Mouse (Mus musculus) right cerebral cortex, postnatal 4 days (tissue): ENCODE measurements around the gene Pjvk.

Experiments
- DNase-seq: peaks from one replicate; pipeline ENCODE4 v3.0.0-alpha.2; 2022

The Pjvk gene

DNA sequence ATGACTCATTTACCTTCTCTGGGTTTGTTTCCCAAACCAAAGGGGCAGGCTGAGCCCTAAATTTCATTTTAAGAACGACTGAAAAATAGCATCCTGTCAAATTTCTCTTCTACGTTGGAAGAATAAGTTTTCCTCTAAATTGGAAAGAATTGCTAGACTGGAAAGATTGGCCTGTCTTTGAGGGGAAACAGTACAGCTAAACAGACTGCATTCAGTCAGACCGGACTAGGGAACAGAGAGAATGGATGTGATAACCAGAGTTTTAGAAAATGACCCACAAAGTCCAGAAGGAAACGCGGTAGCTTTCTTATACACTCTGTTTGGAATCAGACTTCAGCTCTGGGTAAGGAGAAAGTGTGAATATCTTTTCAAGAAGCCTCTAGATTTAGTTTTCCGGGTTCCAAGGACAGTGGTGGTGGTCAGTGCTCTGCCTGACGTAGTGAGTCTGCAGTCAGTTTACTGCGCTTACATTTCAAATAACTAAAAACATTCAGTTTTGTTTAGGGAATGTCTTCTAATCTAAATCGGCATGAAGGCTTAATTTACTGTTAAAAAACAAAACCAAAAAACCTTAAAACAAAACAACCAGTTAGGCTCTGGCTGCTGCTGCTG is 24.0 kb downstream of the Pjvk start:
- no peak for DNase-seq

DNA sequence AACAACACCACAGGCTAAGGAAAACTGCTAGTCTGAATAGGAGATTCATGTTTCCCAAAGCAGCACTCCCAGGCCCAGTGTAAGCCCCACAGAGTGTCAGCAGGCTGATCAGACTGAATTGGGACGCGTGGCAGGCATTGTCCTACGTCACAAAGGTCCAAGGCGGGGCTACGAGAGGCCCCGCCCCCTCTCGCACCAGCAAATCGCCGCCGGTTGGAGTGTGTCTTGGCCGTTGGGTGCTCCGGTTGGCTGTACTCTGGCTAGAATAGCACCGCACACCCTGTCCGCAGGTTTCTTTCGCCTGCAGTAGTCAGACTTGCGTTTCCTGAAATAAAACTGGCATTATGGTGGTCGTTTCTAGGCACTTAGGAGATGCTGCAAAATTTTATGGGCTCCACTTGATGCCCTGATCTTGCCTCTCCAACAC is 24.7 kb downstream of the Pjvk start, which contains the start of gene Fkbp7:
Gene Fkbp7, minus strand, starts transcription at position 151 of the 427 bp plus-strand sequence.
- peak; percentile 86 for DNase-seq

GRCm38 (mm10) chr2:76673472-76674081 is 25.3 kb downstream of the Pjvk start:
- DNase-seq, result no peak

- peak; percentile 80 for DNase-seq
These were observed 26.6 kb downstream of the Pjvk start, which contains the start of gene Plekha3 for GRCm38 (mm10) chr2:76674725-76675427. Gene Plekha3, plus strand, starts transcription at chr2:76675281.

- DNase-seq, result peak; percentile 42
These were observed 27.2 kb downstream of the Pjvk start for GRCm38 (mm10) chr2:76675451-76675850.

DNA sequence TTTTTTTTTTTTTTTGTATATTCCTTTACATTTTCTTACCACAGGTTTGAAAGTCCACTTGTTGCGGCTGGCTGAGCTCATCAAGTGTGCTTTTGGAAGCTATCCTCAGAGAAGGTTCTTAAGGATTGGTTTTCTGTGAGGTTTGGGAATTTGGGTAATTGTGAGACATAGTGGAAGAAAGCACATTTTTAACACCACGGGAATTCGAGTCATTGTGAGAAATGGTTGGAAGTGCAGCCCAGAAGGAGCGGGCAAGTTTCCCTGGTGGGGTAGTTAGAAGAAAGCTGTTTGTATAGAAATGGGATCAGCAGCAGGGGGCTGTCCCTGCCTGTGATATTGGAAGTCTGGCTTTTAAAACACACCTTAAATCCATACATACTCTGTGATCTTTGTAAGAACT is 27.7 kb downstream of the Pjvk start:
- DNase-seq, result no peak

DNA sequence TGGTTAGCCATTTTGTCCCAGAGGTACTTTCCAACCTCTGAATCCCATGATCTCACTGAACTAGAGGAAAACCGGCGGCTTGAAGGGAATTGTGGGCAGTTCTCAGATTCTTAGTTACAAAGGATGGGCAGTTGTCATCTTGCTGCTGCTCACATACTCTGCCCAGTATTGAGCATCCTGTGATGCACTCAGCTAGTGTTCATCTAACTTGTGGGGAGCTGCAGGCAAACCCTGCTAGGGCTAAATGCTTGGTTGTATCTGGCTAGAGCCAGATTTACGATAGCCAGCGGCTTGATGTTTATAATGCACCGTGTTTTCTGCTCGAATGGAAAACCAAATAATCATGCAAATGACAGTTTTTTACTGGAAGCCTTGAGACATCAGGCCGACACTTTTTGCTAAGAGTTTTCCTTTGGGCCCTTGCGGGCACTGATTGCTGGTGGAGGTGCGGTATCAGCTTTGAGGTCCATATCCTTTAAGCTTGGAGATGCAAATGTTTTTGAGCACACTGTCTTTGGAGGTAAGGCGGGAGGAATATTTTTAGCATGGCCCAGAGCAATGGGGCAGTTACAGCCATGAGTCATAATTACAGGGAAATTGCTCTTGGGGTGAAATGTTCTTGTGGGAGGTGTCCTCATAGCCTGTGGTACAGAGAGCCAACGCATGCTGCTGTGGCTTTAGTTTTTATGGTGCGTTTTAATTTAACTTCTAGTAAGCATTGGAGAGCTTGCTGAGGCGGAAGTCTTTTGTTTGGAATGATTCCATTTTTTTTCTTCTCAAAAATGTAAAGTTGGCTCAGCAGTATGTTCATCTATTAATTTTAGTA is 28.3 kb downstream of the Pjvk start:
- no peak for DNase-seq

DNA sequence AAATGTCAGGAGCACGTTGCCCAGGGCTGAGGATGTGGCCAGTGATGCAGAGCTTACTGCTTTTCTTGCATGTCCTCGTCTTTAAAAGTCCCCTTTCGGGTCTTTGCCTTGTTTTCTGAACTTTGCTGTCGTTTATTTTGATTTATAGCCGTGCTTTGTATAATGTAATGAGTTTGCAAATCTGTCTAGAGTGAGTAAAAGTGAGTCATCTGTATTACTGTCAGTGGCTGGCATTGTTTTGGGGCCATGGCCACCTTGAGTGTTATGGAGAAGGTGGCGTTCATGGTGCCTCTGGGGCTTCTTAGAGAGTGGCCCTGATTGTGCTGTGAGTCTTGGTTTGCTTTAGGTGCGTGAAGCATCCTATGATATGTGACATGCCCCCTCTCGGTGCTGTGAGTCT is 34.0 kb downstream of the Pjvk start:
- no peak for DNase-seq

DNA sequence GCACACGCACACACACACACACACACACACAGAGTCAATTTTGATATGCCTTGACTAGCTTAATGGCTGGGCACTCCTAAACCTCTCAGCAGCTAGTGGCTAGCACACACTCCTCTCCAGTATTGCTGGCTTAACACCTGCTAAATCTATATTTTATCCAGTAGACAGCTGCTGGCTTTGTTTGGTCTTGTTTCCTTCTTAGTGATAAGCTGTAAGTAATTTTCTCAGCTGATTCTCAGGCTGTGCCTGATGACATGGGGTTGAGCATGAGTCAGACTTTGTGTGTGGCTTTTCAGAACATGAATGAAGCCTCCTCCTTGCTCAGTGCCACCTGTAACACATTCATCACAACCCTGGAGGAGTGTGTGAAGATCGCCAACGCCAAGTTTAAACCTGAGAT is 38.7 kb downstream of the Pjvk start:
- DNase-seq, result no peak

DNA sequence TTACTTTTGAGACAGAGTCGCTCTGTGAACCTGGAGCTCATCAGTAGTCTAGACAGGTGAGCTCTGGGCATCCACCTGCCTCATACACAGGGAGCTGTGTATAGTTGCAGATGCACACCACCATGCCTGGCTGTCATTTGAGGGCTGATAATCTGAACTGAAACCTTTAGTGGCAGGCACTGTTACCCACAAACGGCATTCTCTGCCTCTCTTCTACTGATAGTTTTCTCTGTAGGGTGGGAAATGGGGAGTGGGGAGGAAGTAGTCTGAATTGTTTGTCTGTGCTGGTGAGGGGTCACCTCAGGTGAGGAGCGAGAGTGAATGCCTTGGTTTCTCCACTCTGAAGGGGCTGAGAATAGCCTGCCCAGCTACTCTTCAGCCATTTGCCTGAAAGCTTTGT is 39.3 kb downstream of the Pjvk start:
- DNase-seq, result no peak

- DNase-seq, result no peak
These were observed 39.9 kb downstream of the Pjvk start for GRCm38 (mm10) chr2:76688162-76688561.

- DNase-seq, result no peak
These were observed 42.3 kb downstream of the Pjvk start for GRCm38 (mm10) chr2:76690436-76691204.

DNA sequence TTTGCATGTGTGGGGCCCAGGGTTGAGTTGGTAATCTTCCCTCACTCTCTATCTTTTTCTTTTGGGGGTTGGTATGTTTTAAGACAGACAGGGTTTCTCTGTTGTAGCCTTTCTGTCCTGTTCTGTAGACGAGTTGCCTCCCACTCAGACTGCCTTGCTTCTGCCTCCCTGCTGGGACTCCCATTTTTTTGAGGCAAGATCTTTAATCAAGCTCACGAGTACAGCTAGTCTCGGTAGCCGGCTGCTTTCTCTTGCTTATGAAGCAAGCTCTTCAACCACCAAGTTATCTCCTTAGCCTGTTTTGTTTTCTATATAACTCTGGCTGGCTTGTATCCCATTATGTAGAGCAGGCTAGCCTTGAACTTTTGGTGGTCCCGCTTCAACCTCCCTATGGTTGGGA is 45.5 kb downstream of the Pjvk start:
- no peak for DNase-seq

DNA sequence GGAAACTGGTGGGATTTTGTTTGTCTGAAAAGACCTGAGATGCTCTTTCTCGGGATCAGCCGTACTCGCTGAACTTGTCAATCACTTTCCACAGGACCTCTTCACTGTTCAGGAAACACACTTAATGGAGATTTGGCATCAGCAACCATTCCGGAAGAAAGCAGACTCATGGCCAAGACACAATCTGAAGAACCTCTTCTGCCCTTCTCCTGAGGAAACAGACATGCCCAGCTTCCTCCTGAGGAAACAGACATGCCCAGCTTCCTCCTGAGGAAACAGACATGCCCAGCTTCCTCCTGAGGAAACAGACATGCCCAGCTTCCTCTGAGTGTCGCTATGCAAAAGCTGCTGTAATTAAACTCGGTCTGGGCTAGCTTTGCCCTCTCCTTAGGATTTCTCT is 47.0 kb downstream of the Pjvk start:
- no peak for DNase-seq

- DNase-seq, result no peak
These were observed 53.9 kb downstream of the Pjvk start for GRCm38 (mm10) chr2:76702188-76702587.

DNA sequence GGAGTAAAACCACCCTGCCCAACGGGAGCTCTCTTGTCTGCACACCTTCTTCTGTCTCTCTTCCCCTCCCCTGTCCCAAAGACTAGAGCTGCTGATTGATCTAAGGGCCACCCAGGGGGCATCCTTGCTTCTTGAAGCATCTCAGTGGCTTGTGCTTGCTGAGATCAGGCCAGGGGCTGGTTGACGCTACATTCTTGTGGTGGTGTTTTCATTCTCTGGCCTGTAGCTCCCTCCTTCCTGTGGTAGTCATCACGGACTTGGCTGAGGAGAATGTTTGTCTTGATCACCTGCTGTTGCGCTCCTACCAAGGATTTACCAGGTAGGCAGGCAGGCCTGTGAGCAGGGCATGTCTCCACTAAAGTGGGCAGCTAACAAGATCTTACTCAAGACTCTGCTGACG is 54.5 kb downstream of the Pjvk start:
- no peak for DNase-seq

- DNase-seq, result no peak
These were observed 57.4 kb downstream of the Pjvk start for GRCm38 (mm10) chr2:76705655-76706054.
